Mouse (Mus musculus) CH12.LX (cell line): Measurements from ENCODE around the gene Hlcs. TPM values are rescaled to one million over a fixed set of nuclear protein-coding genes. Genes with fewer than 3 reads are reported as not detected.

Experiments
- DNase-seq: peaks from one replicate; pipeline ENCODE4 v3.0.0-alpha.2; 2013; ENCODE audit errors: extremely low read depth
- H3K27ac ChIP-seq: 2 replicates; pipeline ENCODE4 v1.5.1; 2012; ENCODE audit warnings: low read depth, mild to moderate bottlenecking, control low read depth, moderate library complexity; ENCODE audit not compliant: insufficient read depth
- H3K27me3 ChIP-seq: replicated peaks from 2 replicates; pipeline ENCODE3; 2012; ENCODE audit warnings: inconsistent platforms
- H3K36me3 ChIP-seq, 2 experiments: replicated peaks in 1 of 2; 2 replicates each; pipeline versions ENCODE3 to v1.6.1; 2012; ENCODE audit warnings: inconsistent platforms in 1 of 2, low read length in 1 of 2, mild to moderate bottlenecking in 1 of 2, mixed read lengths in 1 of 2, moderate library complexity in 1 of 2; ENCODE audit not compliant: control insufficient read depth in 1 of 2, insufficient read depth in 1 of 2
- H3K4me1 ChIP-seq, 2 experiments: 2 replicates each; pipeline ENCODE4 v1.6.1; 2012; ENCODE audit warnings: inconsistent platforms in 1 of 2, moderate library complexity in 1 of 2; ENCODE audit not compliant: insufficient read depth in 2 of 2, control insufficient read depth in 1 of 2
- H3K4me2 ChIP-seq: 2 replicates; pipeline ENCODE4 v1.6.1; 2012; ENCODE audit warnings: low read depth, mild to moderate bottlenecking, control low read depth; ENCODE audit not compliant: poor library complexity, insufficient read depth, severe bottlenecking
- H3K4me3 ChIP-seq, 3 experiments: fragments of 150-350 bp in 1 of 3; sonication (generic) in 1 of 3; replicated peaks in 1 of 3; 2 replicates each; pipeline versions ENCODE3 to v1.5.1; 2011 to 2012; ENCODE audit warnings: low read depth in 2 of 3, low read length in 2 of 3, mild to moderate bottlenecking in 2 of 3, moderate library complexity in 2 of 3, control low read depth in 1 of 3, improper control_type of control experiment in 1 of 3, inconsistent platforms in 1 of 3, mixed read lengths in 1 of 3; ENCODE audit not compliant: poor library complexity in 1 of 3
- H3K79me2 ChIP-seq: replicated peaks from 2 replicates; pipeline ENCODE4 v1.6.1; 2012; ENCODE audit warnings: mild to moderate bottlenecking, moderate library complexity; ENCODE audit not compliant: control insufficient read depth, poor library complexity, insufficient read depth, severe bottlenecking; ENCODE audit errors: extremely low read depth
- H3K9ac ChIP-seq: 2 replicates; pipeline ENCODE4 v1.6.1; 2012; ENCODE audit warnings: low read depth, mild to moderate bottlenecking, control low read depth, moderate library complexity; ENCODE audit not compliant: insufficient read depth
- H3K9me3 ChIP-seq: replicated peaks from 2 replicates; pipeline ENCODE3; 2012; ENCODE audit warnings: low read length, inconsistent platforms, mixed read lengths
- CHD2 ChIP-seq: IDR thresholded peaks from 2 replicates; pipeline ENCODE4 v1.6.1; 2011; ENCODE audit warnings: low read length, improper control_type of control experiment
- CTCF ChIP-seq, 2 experiments: IDR thresholded peaks in 1 of 2; conservative IDR thresholded peaks in 1 of 2; 2 replicates each; pipeline ENCODE4 v1.5.1; 2011 to 2012; ENCODE audit warnings: low read depth in 2 of 2, low read length in 2 of 2, improper control_type of control experiment in 1 of 2, inconsistent platforms in 1 of 2, mild to moderate bottlenecking in 1 of 2, moderate library complexity in 1 of 2
- ELF1 ChIP-seq: IDR thresholded peaks from 2 replicates; pipeline ENCODE4 v1.6.1; 2014; ENCODE audit warnings: low read depth, mild to moderate bottlenecking, inconsistent platforms, low read length, improper control_type of control experiment
- EP300 ChIP-seq: IDR thresholded peaks from 2 replicates; pipeline ENCODE4 v1.6.1; 2011; ENCODE audit warnings: low read length, improper control_type of control experiment
- ETS1 ChIP-seq: conservative IDR thresholded peaks from 2 replicates; pipeline ENCODE4 v1.6.1; 2012; ENCODE audit warnings: low read depth, mild to moderate bottlenecking, inconsistent platforms, low read length, improper control_type of control experiment, moderate library complexity
- IRF4 ChIP-seq: IDR thresholded peaks from 2 replicates; pipeline ENCODE4 v1.6.1; 2014; ENCODE audit warnings: low read depth, mild to moderate bottlenecking, inconsistent platforms, low read length, improper control_type of control experiment
- KAT2A ChIP-seq: IDR thresholded peaks from 2 replicates; pipeline ENCODE4 v1.6.1; 2012; ENCODE audit warnings: low read length, improper control_type of control experiment, inconsistent platforms; ENCODE audit not compliant: insufficient replicate concordance
- MAFK ChIP-seq: IDR thresholded peaks from 2 replicates; pipeline ENCODE4 v1.6.1; 2011; ENCODE audit warnings: low read length, improper control_type of control experiment; ENCODE audit not compliant: insufficient replicate concordance
- MAX ChIP-seq: IDR thresholded peaks from 2 replicates; pipeline ENCODE4 v1.6.1; 2011; ENCODE audit warnings: low read length, improper control_type of control experiment
- MYC ChIP-seq: IDR thresholded peaks from 2 replicates; pipeline ENCODE4 v1.6.1; 2011; ENCODE audit warnings: low read depth, mild to moderate bottlenecking, improper control_type of control experiment, low read length
- NRF1 ChIP-seq: IDR thresholded peaks from 2 replicates; pipeline ENCODE4 v1.6.1; 2014; ENCODE audit warnings: low read depth, mild to moderate bottlenecking, inconsistent platforms, low read length, improper control_type of control experiment, moderate library complexity
- POLR2AphosphoS2 ChIP-seq: IDR thresholded peaks from 2 replicates; pipeline ENCODE4 v1.6.1; 2011; ENCODE audit warnings: low read depth, low read length, improper control_type of control experiment
- RCOR1 ChIP-seq: conservative IDR thresholded peaks from 2 replicates; pipeline ENCODE4 v1.6.1; 2012; ENCODE audit warnings: low read depth, mild to moderate bottlenecking, inconsistent platforms, low read length, improper control_type of control experiment
- SIN3A ChIP-seq: IDR thresholded peaks from 2 replicates; pipeline ENCODE4 v1.6.1; 2012; ENCODE audit warnings: low read length, improper control_type of control experiment, inconsistent platforms
- SMC3 ChIP-seq: IDR thresholded peaks from 2 replicates; pipeline ENCODE4 v1.6.1; 2011; ENCODE audit warnings: low read depth, low read length, improper control_type of control experiment
- TCF12 ChIP-seq: IDR thresholded peaks from 2 replicates; pipeline ENCODE4 v1.6.1; 2014; ENCODE audit warnings: low read depth, mild to moderate bottlenecking, inconsistent platforms, low read length, improper control_type of control experiment
- UBTF ChIP-seq: IDR thresholded peaks from 2 replicates; pipeline ENCODE4 v1.6.1; 2012; ENCODE audit warnings: low read depth, mild to moderate bottlenecking, inconsistent platforms, low read length, improper control_type of control experiment, moderate library complexity
- USF2 ChIP-seq: conservative IDR thresholded peaks from 2 replicates; pipeline ENCODE4 v1.6.1; 2011; ENCODE audit warnings: low read depth, low read length, improper control_type of control experiment
- ZKSCAN1 ChIP-seq: IDR thresholded peaks from 2 replicates; pipeline ENCODE4 v1.6.1; 2012; ENCODE audit warnings: low read depth, inconsistent platforms, low read length, improper control_type of control experiment, borderline replicate concordance
- dilution Hi-C: fragments of 300-500 bp; cut with MboI; formaldehyde crosslinking; loops from 2 replicates; pipeline ENCODE4 v1.14.3; 2020; ENCODE audit warnings: low sequenced_read_pairs; ENCODE audit not compliant: extremely low pct_unique_long_range_greater_than_20kb, extremely low pct_ligation_motif_present
- in situ Hi-C: fragments of 300-500 bp; cut with MboI; formaldehyde crosslinking; loops from 3 replicates; pipeline ENCODE4 v1.14.3; 2019; ENCODE audit warnings: low sequenced_read_pairs, low pct_ligation_motif_present, low pct_unique_long_range_greater_than_20kb, mixed read lengths
- polyA plus RNA-seq: library from polyadenylated mRNA; unstranded; fragments of >175 nt; gene quantifications from 2 replicates; pipeline ENCODE4 v1.2.1, GENCODE M21; 2012; ENCODE audit warnings: low read depth; ENCODE audit not compliant: insufficient read length
- total RNA-seq, 2 experiments: library from RNA; depleted of rRNA; stranded (reverse); fragments of 300-350 nt in 1 of 2; fragments of >200 nt in 1 of 2; gene quantifications; 2 replicates each; pipeline ENCODE4 v1.2.3; 2012 to 2014

The Hlcs gene
- total and polyA plus RNA-seq, 3 experiments = 5.3 to 12.5 (median 9.4) TPM

- TF ChIP-seq ETS1 (no peak), IRF4 (no peak), RCOR1 (no peak), EP300 (no peak), TCF12 (no peak), NRF1 (no peak), MAFK (no peak), ZKSCAN1 (no peak)
- in situ Hi-C loops = loop anchor here (10.0 to 25.0 kb wide), 2 partner anchors 221 to 568 kb away; partner anchors contain the start of gene Cbr3
Measured at GRCm38 (mm10) chr16:94255592-94255991, 57.8 kb downstream of the Hlcs start.

GRCm38 (mm10) chr16:94255035-94255434 lies 58.3 kb downstream of the Hlcs start:
- Histone ChIP-seq H3K36me3 (peaks cover 8 to 73% of the 10 kb centered on the region in 2 experiments), H3K4me1 (0 out of 4 replicates have a peak, but pooled peaks cover 0 to 5% of the 10 kb centered on the region in 2 experiments), H3K9ac (no peak overlapping the region), H3K27me3 (no peaks in the 10 kb centered on the region), H3K27ac (no peak overlapping the region), H3K4me3 (no peak overlapping the region), H3K4me2 (no peak overlapping the region), H3K79me2 (no peaks in the 10 kb centered on the region), H3K9me3 (no peaks in the 10 kb centered on the region)
- dilution Hi-C loops = no loop called here
- no peak for TF ChIP-seq USF2
- no peak for TF ChIP-seq SMC3
- TF ChIP-seq CTCF (conservative IDR thresholded peaks at IDR 0.05 in 1 of 2, IDR thresholded peaks at IDR 0.05 in 1 of 2; ENCODE audit: low read depth in 2 of 2, low read length in 2 of 2) = no peak
- TF ChIP-seq CHD2 = no peak
- no peak for TF ChIP-seq SIN3A
- no peak for TF ChIP-seq IRF4
- in situ Hi-C loops = loop anchor here (10.0 to 25.0 kb wide), 2 partner anchors 220 to 568 kb away; partner anchors contain the start of gene Cbr3
- no peak for DNase-seq

More at GRCm38 (mm10) chr16:94255592-94255991, 57.8 kb downstream of the Hlcs start:
- Histone ChIP-seq H3K9ac (no peak overlapping the region), H3K4me2 (no peak overlapping the region), H3K27ac (no peak overlapping the region), H3K36me3 (peaks cover 8 to 73% of the 10 kb centered on the region in 2 experiments), H3K79me2 (no peaks in the 10 kb centered on the region), H3K4me1 (0 out of 4 replicates have a peak, but pooled peaks cover 0 to 3% of the 10 kb centered on the region in 2 experiments), H3K27me3 (no peaks in the 10 kb centered on the region), H3K9me3 (no peaks in the 10 kb centered on the region), H3K4me3 (no peak overlapping the region)
- dilution Hi-C loops = no loop called here
- no peak for DNase-seq

DNA sequence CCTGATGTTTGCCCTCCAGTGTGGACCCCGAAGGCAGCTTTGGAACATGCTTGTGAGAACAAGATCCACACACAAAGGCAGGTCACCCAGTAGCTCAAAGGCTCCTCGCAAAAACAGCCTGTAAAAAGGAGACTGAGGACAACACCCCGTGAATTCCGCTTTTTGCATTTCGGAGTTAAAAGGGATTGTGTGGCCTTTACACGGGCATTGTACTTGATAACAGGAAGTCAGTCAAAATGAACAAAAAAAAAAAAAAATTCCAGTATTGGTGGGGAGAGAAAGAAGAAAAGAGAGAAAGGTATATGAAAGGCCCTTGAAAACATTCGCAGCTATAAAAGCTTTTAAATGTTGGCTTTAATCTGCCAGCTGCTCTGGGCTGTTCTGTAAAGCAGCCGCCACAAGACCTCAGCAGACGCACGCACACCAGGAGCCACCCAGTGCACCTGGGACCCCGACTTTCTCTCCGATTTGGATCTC lies 58.9 kb downstream of the Hlcs start:
- Histone ChIP-seq H3K27ac (no peak overlapping the region), H3K4me3 (no peak overlapping the region)
- DNase-seq = no peak

More for the DNA sequence above, 58.9 kb downstream of the Hlcs start:
- H3K4me1 ChIP-seq = 0 out of 4 replicates have a peak, but pooled peaks cover 0 to 5% of the 10 kb centered on the region in 2 experiments
- H3K79me2 ChIP-seq = no peaks in the 10 kb centered on the region
- in situ Hi-C loops = loop anchor here (10.0 to 25.0 kb wide), 2 partner anchors 220 to 567 kb away; partner anchors contain the start of gene Cbr3
- no peaks in the 10 kb centered on the region for H3K27me3 ChIP-seq
- peaks cover 5 to 72% of the 10 kb centered on the region in 2 experiments for H3K36me3 ChIP-seq
- H3K9ac ChIP-seq = no peak overlapping the region
- no peaks in the 10 kb centered on the region for H3K9me3 ChIP-seq
- TF ChIP-seq TCF12 (no peak), ETS1 (no peak), NRF1 (no peak), EP300 (no peak), MAX (no peak), IRF4 (no peak), SMC3 (no peak), SIN3A (no peak), USF2 (no peak), UBTF (no peak), ELF1 (no peak), CTCF (conservative IDR thresholded peaks at IDR 0.05 in 1 of 2, IDR thresholded peaks at IDR 0.05 in 1 of 2; ENCODE audit: low read depth in 2 of 2, low read length in 2 of 2) (no peak), POLR2AphosphoS2 (no peak), KAT2A (no peak), MYC (no peak)
- TF ChIP-seq, all 38 proteins: peak for 0
- no peak overlapping the region for H3K4me2 ChIP-seq
- dilution Hi-C loops = no loop called here
